Mouse (Mus musculus): ENCODE measurements around the gene Sez6. TPM values are rescaled to one million over a fixed set of nuclear protein-coding genes. Genes with fewer than 3 reads are reported as not detected.

The Sez6 gene
- total RNA-seq, 1 experiment: 0.45 TPM

DNA sequence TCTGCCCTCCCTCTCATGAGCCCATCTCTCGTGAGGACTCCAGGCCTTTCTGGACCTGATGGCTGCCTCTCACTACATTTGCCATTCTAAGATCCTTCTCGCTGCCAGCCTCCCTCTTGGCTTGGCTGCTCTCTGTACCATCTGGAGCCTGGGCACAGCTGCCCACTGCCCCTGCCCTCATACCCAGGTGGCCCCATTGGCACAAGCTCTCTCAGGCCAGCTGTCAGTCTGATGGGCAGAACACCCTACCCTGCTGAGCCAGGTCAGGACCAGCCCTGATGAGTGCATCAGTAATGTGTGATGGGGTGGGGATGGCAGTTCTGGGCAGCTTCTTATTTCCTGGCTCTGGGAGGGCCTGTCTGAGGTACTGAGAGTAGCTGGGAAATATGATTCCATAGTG is 27.7 kb downstream of the Sez6 start:
- Histone ChIP-seq H3K4me3 (ENCODE audit: insufficient read depth in 1 of 2, low read depth in 1 of 2, low read length in 2 of 2, poor library complexity in 1 of 2, severe bottlenecking in 1 of 2) (no peak overlapping the region), H3K9me3 (ENCODE audit: control insufficient read depth, insufficient read depth, low read depth, low read length) (no peaks in the 10 kb centered on the region), H3K36me3 (ENCODE audit: control insufficient read depth, insufficient read depth, low read length, poor library complexity, severe bottlenecking) (no peaks in the 10 kb centered on the region), H3K9ac (ENCODE audit: insufficient read depth, low read depth, low read length, poor library complexity, severe bottlenecking) (no peak overlapping the region), H3K27ac (ENCODE audit: insufficient read depth, low read depth, low read length, poor library complexity, severe bottlenecking) (no peak overlapping the region), H3K4me1 (ENCODE audit: control insufficient read depth in 2 of 2, insufficient read depth in 2 of 2, low read length in 2 of 2, poor library complexity in 1 of 2) (peaks cover 0 to 4% of the 10 kb centered on the region in 2 experiments; a peak in 1 of 4 replicates)
- TF ChIP-seq CHD2 (IDR thresholded peaks at IDR 0.05; ENCODE audit: low read depth, low read length): no peak
- TF ChIP-seq ZNF384 (IDR thresholded peaks at IDR 0.05; ENCODE audit: low read depth, low read length): no peak
- TF ChIP-seq ZC3H11A (IDR thresholded peaks at IDR 0.05; ENCODE audit: borderline replicate concordance, low read depth, low read length): no peak
- no peak for TF ChIP-seq MAFK (IDR thresholded peaks at IDR 0.05; ENCODE audit: insufficient read depth, low read depth, low read length)
- no peak for TF ChIP-seq HCFC1 (IDR thresholded peaks at IDR 0.05; ENCODE audit: borderline replicate concordance, insufficient read depth, low read length)
- no peak for DNase-seq (ENCODE audit: low read depth, low spot score)
- in situ Hi-C loops (cut with MboI; ENCODE audit: low sequenced_read_pairs in 2 of 2, unreplicated experiment in 2 of 2): no loop called here

DNA sequence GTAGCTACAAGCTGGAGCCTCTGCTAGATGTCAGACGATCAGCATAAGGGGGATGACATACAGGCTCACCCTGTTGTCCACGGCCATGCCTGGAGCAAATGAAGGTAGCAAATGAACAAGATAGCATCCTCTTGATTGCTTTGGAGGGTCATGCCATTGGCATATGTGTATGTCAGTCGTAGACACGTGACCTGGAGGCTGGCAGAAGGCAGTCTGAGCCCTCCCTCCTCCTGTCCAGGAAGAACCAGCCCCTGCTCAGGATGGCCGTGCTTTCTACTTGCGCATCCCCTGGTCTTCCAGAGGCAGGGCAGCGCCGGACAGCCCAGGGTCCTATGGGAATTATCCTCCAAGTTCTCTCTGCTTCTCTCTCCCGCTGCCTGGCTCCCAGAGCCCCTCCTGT is 28.3 kb downstream of the Sez6 start:
- DNase-seq (ENCODE audit: low read depth, low spot score): no peak
- no peaks in the 10 kb centered on the region for H3K36me3 ChIP-seq (ENCODE audit: control insufficient read depth, insufficient read depth, low read length, poor library complexity, severe bottlenecking)
- H3K27ac ChIP-seq (ENCODE audit: insufficient read depth, low read depth, low read length, poor library complexity, severe bottlenecking): no peak overlapping the region
- TF ChIP-seq HCFC1 (IDR thresholded peaks at IDR 0.05; ENCODE audit: borderline replicate concordance, insufficient read depth, low read length) (no peak), ZNF384 (IDR thresholded peaks at IDR 0.05; ENCODE audit: low read depth, low read length) (no peak), CHD2 (IDR thresholded peaks at IDR 0.05; ENCODE audit: low read depth, low read length) (no peak), ZC3H11A (IDR thresholded peaks at IDR 0.05; ENCODE audit: borderline replicate concordance, low read depth, low read length) (no peak), MAFK (IDR thresholded peaks at IDR 0.05; ENCODE audit: insufficient read depth, low read depth, low read length) (no peak)
- no peak overlapping the region for H3K9ac ChIP-seq (ENCODE audit: insufficient read depth, low read depth, low read length, poor library complexity, severe bottlenecking)
- no peak overlapping the region for H3K4me3 ChIP-seq (ENCODE audit: insufficient read depth in 1 of 2, low read depth in 1 of 2, low read length in 2 of 2, poor library complexity in 1 of 2, severe bottlenecking in 1 of 2)
- no peaks in the 10 kb centered on the region for H3K9me3 ChIP-seq (ENCODE audit: control insufficient read depth, insufficient read depth, low read depth, low read length)
- H3K4me1 ChIP-seq (ENCODE audit: control insufficient read depth in 2 of 2, insufficient read depth in 2 of 2, low read length in 2 of 2, poor library complexity in 1 of 2): peaks cover 0 to 2% of the 10 kb centered on the region in 2 experiments; a peak in 1 of 4 replicates
- in situ Hi-C loops (cut with MboI; ENCODE audit: low sequenced_read_pairs in 2 of 2, unreplicated experiment in 2 of 2): no loop called here

DNA sequence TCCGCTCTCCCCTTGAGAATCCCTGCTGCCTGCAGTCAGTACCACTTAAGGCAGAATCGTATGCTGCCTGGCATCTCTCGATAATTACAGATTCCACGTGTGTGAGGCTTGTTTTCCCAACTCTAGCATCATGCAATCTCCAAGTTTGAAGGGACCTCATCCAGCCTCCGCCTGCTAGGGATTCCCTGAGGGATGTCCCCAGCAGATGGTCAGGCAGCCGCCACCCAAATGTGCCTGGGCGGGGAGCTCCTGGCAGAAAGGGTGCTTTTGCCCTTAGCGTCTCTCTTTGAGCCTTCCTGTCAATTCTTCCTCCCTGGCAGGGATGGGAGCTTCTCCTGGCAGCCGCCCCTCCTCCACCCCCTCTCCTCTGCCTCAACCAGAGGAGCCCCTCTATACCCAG is 29.6 kb downstream of the Sez6 start:
- TF ChIP-seq CHD2 (IDR thresholded peaks at IDR 0.05; ENCODE audit: low read depth, low read length) (no peak), ZNF384 (IDR thresholded peaks at IDR 0.05; ENCODE audit: low read depth, low read length) (no peak), HCFC1 (IDR thresholded peaks at IDR 0.05; ENCODE audit: borderline replicate concordance, insufficient read depth, low read length) (no peak), MAFK (IDR thresholded peaks at IDR 0.05; ENCODE audit: insufficient read depth, low read depth, low read length) (no peak), ZC3H11A (IDR thresholded peaks at IDR 0.05; ENCODE audit: borderline replicate concordance, low read depth, low read length) (no peak)
- no peak for DNase-seq (ENCODE audit: low read depth, low spot score)
- Histone ChIP-seq H3K4me1 (ENCODE audit: control insufficient read depth in 2 of 2, insufficient read depth in 2 of 2, low read length in 2 of 2, poor library complexity in 1 of 2) (peaks cover 0 to 4% of the 10 kb centered on the region in 2 experiments; a peak in 1 of 4 replicates), H3K27ac (ENCODE audit: insufficient read depth, low read depth, low read length, poor library complexity, severe bottlenecking) (no peak overlapping the region), H3K36me3 (ENCODE audit: control insufficient read depth, insufficient read depth, low read length, poor library complexity, severe bottlenecking) (no peaks in the 10 kb centered on the region), H3K9me3 (ENCODE audit: control insufficient read depth, insufficient read depth, low read depth, low read length) (no peaks in the 10 kb centered on the region), H3K9ac (ENCODE audit: insufficient read depth, low read depth, low read length, poor library complexity, severe bottlenecking) (no peak overlapping the region), H3K4me3 (ENCODE audit: insufficient read depth in 1 of 2, low read depth in 1 of 2, low read length in 2 of 2, poor library complexity in 1 of 2, severe bottlenecking in 1 of 2) (no peak overlapping the region)
- in situ Hi-C loops (cut with MboI; ENCODE audit: low sequenced_read_pairs in 2 of 2, unreplicated experiment in 2 of 2): loop anchor here in 1 of 2 experiments (5.0 kb wide), 1 partner anchor 133 kb away; no protein-coding TSS in a partner anchor

DNA sequence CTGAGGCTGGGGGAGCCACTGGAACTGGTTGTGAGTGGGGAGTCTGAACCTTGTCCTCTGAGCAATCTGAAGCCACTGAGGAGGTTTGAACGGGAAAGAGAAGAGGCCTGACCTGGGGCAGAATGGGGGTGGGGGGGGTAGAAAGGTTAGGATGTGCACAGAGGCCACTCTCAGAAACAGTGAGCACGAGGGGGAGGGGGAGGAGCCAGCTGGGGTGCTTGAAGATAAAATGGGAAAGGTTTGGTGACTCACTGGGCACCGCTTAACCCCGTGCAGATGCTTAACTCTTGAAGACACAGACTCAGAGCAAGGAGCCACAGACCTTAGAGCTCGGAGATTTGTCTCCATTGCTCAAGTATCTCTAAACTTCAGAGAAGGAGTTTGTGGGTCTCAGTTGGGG is 30.3 kb downstream of the Sez6 start:
- no peaks in the 10 kb centered on the region for H3K9me3 ChIP-seq (ENCODE audit: control insufficient read depth, insufficient read depth, low read depth, low read length)
- no peaks in the 10 kb centered on the region for H3K36me3 ChIP-seq (ENCODE audit: control insufficient read depth, insufficient read depth, low read length, poor library complexity, severe bottlenecking)
- H3K27ac ChIP-seq (ENCODE audit: insufficient read depth, low read depth, low read length, poor library complexity, severe bottlenecking): no peak overlapping the region
- no peak for TF ChIP-seq ZC3H11A (IDR thresholded peaks at IDR 0.05; ENCODE audit: borderline replicate concordance, low read depth, low read length)
- TF ChIP-seq ZNF384 (IDR thresholded peaks at IDR 0.05; ENCODE audit: low read depth, low read length): no peak
- peaks cover 0 to 4% of the 10 kb centered on the region in 2 experiments; a peak in 1 of 4 replicates for H3K4me1 ChIP-seq (ENCODE audit: control insufficient read depth in 2 of 2, insufficient read depth in 2 of 2, low read length in 2 of 2, poor library complexity in 1 of 2)
- in situ Hi-C loops (cut with MboI; ENCODE audit: low sequenced_read_pairs in 2 of 2, unreplicated experiment in 2 of 2): loop anchor here in 1 of 2 experiments (5.0 kb wide), 1 partner anchor 134 kb away; no protein-coding TSS in a partner anchor
- H3K4me3 ChIP-seq (ENCODE audit: insufficient read depth in 1 of 2, low read depth in 1 of 2, low read length in 2 of 2, poor library complexity in 1 of 2, severe bottlenecking in 1 of 2): no peak overlapping the region
- no peak for DNase-seq (ENCODE audit: low read depth, low spot score)
- H3K9ac ChIP-seq (ENCODE audit: insufficient read depth, low read depth, low read length, poor library complexity, severe bottlenecking): no peak overlapping the region

DNA sequence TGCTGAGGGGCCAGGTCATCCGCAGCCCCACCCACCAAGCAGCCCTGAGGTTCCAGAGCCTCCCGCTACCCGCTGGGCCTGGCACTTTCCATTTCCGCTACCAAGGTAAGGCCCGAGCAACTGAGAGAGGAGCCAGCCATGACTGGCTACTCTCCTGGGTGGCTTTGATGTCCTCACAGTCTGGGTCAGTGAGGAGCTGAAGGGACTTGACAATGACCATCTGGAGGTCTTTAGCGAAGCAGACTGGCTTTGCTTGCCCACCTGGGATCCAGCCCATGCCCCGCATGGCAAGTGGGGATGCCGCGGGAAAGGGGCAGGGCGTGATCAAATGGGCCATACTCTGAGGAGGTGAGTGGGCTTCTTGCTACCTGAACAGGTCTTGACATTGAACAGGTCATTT is 32.3 kb downstream of the Sez6 start:
- no peak for DNase-seq (ENCODE audit: low read depth, low spot score)
- H3K9me3 ChIP-seq (ENCODE audit: control insufficient read depth, insufficient read depth, low read depth, low read length): no peaks in the 10 kb centered on the region
- no peak overlapping the region for H3K4me3 ChIP-seq (ENCODE audit: insufficient read depth in 1 of 2, low read depth in 1 of 2, low read length in 2 of 2, poor library complexity in 1 of 2, severe bottlenecking in 1 of 2)
- no peak overlapping the region for H3K27ac ChIP-seq (ENCODE audit: insufficient read depth, low read depth, low read length, poor library complexity, severe bottlenecking)
- H3K9ac ChIP-seq (ENCODE audit: insufficient read depth, low read depth, low read length, poor library complexity, severe bottlenecking): no peak overlapping the region
- no peaks in the 10 kb centered on the region for H3K36me3 ChIP-seq (ENCODE audit: control insufficient read depth, insufficient read depth, low read length, poor library complexity, severe bottlenecking)
- H3K4me1 ChIP-seq (ENCODE audit: control insufficient read depth in 2 of 2, insufficient read depth in 2 of 2, low read length in 2 of 2, poor library complexity in 1 of 2): peaks cover 0 to 4% of the 10 kb centered on the region in 2 experiments; a peak in 1 of 4 replicates
- TF ChIP-seq ZC3H11A (IDR thresholded peaks at IDR 0.05; ENCODE audit: borderline replicate concordance, low read depth, low read length): no peak
- TF ChIP-seq ZNF384 (IDR thresholded peaks at IDR 0.05; ENCODE audit: low read depth, low read length): no peak
- TF ChIP-seq CHD2 (IDR thresholded peaks at IDR 0.05; ENCODE audit: low read depth, low read length): no peak
- TF ChIP-seq HCFC1 (IDR thresholded peaks at IDR 0.05; ENCODE audit: borderline replicate concordance, insufficient read depth, low read length): no peak
- no peak for TF ChIP-seq MAFK (IDR thresholded peaks at IDR 0.05; ENCODE audit: insufficient read depth, low read depth, low read length)
- in situ Hi-C loops (cut with MboI; ENCODE audit: low sequenced_read_pairs in 2 of 2, unreplicated experiment in 2 of 2): loop anchor here in 1 of 2 experiments (5.0 kb wide), 1 partner anchor 136 kb away; no protein-coding TSS in a partner anchor
